Mouse (Mus musculus) embryonic facial prominence, embryonic 14.5 days (tissue): ENCODE measurements around the gene B4galnt1. TPM values are rescaled to one million over a fixed set of nuclear protein-coding genes. Genes with fewer than 3 reads are reported as not detected.

Source experiments
- ATAC-seq: fragments of 200-750 bp; cut with Nextera tagmentation; 2 replicates; pipeline ENCODE4 v1.8.0; 2017; ENCODE audit warnings: low read depth, moderate number of reproducible peaks, moderate TSS enrichment
- DNase-seq: peaks from one replicate; pipeline ENCODE4 v3.0.0-alpha.2; 2015; ENCODE audit warnings: low spot score
- H3K27ac ChIP-seq: fragments of 300-500 bp; sonication (generic); replicated peaks from 2 replicates; pipeline ENCODE4 v1.5.1; 2014; ENCODE audit warnings: low read depth, mild to moderate bottlenecking, low read length, moderate library complexity
- H3K27me3 ChIP-seq: fragments of 300-500 bp; sonication (generic); replicated peaks from 2 replicates; pipeline ENCODE4 v1.6.1; 2014; ENCODE audit warnings: low read length; ENCODE audit not compliant: control insufficient read depth, insufficient read depth
- H3K36me3 ChIP-seq: fragments of 300-500 bp; sonication (generic); 2 replicates; pipeline ENCODE4 v1.6.1; 2014; ENCODE audit warnings: low read length, mixed read lengths; ENCODE audit not compliant: control insufficient read depth, insufficient read depth
- H3K4me1 ChIP-seq: fragments of 300-500 bp; sonication (generic); 2 replicates; pipeline ENCODE4 v1.6.1; 2014; ENCODE audit warnings: antibody characterized with exemption, low read length; ENCODE audit not compliant: control insufficient read depth, insufficient read depth
- H3K4me2 ChIP-seq: fragments of 300-500 bp; sonication (generic); 2 replicates; pipeline ENCODE4 v1.6.1; 2014; ENCODE audit warnings: low read depth, mild to moderate bottlenecking, low read length, moderate library complexity, mixed read lengths
- H3K4me3 ChIP-seq: fragments of 300-500 bp; sonication (generic); 2 replicates; pipeline ENCODE4 v1.5.1; 2014; ENCODE audit warnings: low read depth, mild to moderate bottlenecking, low read length
- H3K9ac ChIP-seq: fragments of 300-500 bp; sonication (generic); 2 replicates; pipeline ENCODE4 v1.6.1; 2014; ENCODE audit warnings: low read depth, mild to moderate bottlenecking, low read length, moderate library complexity, mixed read lengths
- H3K9me3 ChIP-seq: fragments of 300-500 bp; sonication (generic); 2 replicates; pipeline ENCODE4 v1.6.1; 2016; ENCODE audit warnings: low read length; ENCODE audit not compliant: control insufficient read depth
- WGBS: fragments of 180-500 bp; shearing (Covaris S2); extraction: QIAGEN DNeasy Blood & Tissue Kit; methylation state at CpG from one replicate; pipeline ENCODE4 v1.1.7; 2014; 5-methylcytosine and 5-hydroxymethylcytosine counted together
- polyA plus RNA-seq: library from polyadenylated mRNA; unstranded; fragments of >200 nt; fragmentation: Nextera tagmentation; extraction: Ambion mirVana; gene quantifications from 2 replicates; pipeline ENCODE4 v1.2.1, GENCODE M21; 2014

Gene B4galnt1
- 9.0 and 9.8 TPM in 2 replicates for polyA plus RNA-seq

DNA sequence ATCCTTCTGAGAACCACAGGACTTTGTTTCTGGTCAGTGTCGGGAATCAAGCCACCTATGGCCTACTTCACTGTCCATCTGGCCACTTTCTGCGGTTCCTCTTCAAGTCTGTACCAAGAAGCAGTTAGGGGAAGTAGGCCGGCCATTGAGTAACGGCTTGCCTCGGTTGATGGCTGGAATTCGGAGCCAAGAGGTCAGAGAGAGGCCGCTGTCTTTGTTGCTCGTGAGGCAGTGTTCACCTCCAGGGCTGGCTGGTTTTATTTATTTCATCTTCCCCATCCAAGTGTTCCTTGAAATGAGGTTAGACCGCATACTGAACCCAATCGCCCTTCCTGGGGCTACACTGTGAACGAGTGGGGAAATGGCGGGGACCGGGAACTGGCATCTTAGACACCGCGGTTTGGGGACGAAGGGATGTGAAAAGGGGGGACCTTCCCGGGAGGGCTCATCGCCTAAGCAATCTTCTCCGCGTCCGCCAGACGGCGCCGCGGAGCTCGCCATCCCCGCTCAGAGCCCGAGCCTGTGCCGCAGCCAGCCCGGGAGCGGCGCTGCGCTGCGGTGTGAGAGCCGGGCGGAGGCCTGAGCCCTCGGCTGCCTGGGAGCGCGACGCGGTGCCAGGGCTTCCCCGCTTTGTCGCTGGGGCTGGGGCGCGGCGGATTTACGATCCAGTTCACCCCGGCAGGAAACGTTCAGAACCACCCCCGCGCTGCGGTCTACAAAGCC is at the start of gene B4galnt1:
Gene B4galnt1 (plus strand): TSS at position 595 of the 723 bp plus-strand sequence.
- peak within 1 kb of the TSS; percentile 66 for H3K4me3 ChIP-seq
- DNase-seq: peak; percentile 87
- no peaks in the 10 kb centered on the region for H3K9me3 ChIP-seq
- no peaks in the 10 kb centered on the region for H3K36me3 ChIP-seq
- peak; percentile 92 for ATAC-seq
- H3K27me3 ChIP-seq: peaks cover 49% of the 10 kb centered on the region
- no peak within 1 kb of the TSS for H3K27ac ChIP-seq
- WGBS: 3% methylated on average over 38 of the region's 52 CpGs
- H3K4me2 ChIP-seq: peak within 1 kb of the TSS; percentile 100
- H3K4me1 ChIP-seq: peaks cover 5% of the 10 kb centered on the region
- H3K9ac ChIP-seq: peak within 1 kb of the TSS; percentile 79

- H3K9me3 ChIP-seq: no peaks in the 10 kb centered on the region
- DNase-seq (no peak), ATAC-seq (no peak)
- no peak overlapping the region for H3K9ac ChIP-seq
- no peak overlapping the region for H3K27ac ChIP-seq
- no peaks in the 10 kb centered on the region for H3K27me3 ChIP-seq
- H3K4me1 ChIP-seq: peaks cover 8% of the 10 kb centered on the region
- no peak overlapping the region for H3K4me3 ChIP-seq
- 89% methylated on average over 11 of the region's 11 CpGs for WGBS
- H3K4me2 ChIP-seq: no peak overlapping the region
- peaks cover 37% of the 10 kb centered on the region for H3K36me3 ChIP-seq
These were observed 46.6 kb upstream of the B4galnt1 start for GRCm38 (mm10) chr10:127118470-127118869.

GRCm38 (mm10) chr10:127119229-127119628 is 45.8 kb upstream of the B4galnt1 start:
- Histone ChIP-seq H3K36me3 (peaks cover 37% of the 10 kb centered on the region), H3K27ac (no peak overlapping the region), H3K27me3 (no peaks in the 10 kb centered on the region), H3K4me1 (peaks cover 8% of the 10 kb centered on the region), H3K9me3 (no peaks in the 10 kb centered on the region), H3K4me2 (no peak overlapping the region), H3K9ac (no peak overlapping the region), H3K4me3 (no peak overlapping the region)
- WGBS: 91% methylated on average over 10 of the region's 10 CpGs
- no peak for ATAC-seq
- no peak for DNase-seq

DNA sequence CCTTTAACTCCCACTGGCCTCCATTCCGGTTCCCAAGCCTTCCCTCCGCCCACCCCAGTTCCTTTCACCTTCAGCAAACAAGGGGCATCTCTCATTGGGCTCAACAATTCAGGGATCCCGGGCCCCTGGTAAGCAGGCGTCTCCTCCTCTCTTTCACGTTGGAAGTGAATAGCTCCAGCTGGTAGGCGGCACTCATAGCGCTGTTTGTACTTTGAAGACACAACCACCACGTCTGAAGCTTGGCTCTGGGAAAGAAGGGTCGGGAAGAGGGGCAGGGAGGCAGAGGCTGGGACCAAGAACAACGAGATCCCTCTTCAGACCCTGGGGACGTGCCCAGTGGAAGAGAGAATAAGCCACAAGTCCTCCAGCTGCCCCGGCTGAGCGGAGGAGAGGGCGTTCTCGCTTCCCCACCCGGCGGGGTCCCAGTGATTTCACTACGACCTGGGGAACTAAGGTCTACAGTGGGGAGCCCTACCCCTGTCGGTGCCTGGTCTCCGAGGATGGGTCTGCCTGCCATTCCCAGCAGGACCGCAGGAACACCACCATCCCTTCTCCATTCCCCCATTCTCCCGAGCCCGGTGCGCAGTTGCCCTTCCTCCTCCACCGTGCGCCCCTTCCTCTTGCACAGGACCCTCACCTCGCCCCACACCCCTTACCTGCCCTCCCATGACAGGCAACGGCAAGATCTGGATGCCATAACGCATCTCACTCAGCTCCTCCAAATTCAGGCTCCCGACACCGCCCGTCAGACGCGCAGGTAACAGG is 44.5 kb upstream of the B4galnt1 start:
- WGBS: 2% methylated on average over 33 of the region's 34 CpGs
- ATAC-seq (peak; percentile 12), DNase-seq (no peak)
- no peaks in the 10 kb centered on the region for H3K27me3 ChIP-seq
- H3K9ac ChIP-seq: peak overlapping the region; percentile 69
- peak overlapping the region; percentile 62 for H3K4me3 ChIP-seq
- H3K27ac ChIP-seq: no peak overlapping the region
- H3K4me1 ChIP-seq: peaks cover 8% of the 10 kb centered on the region
- peak overlapping the region; percentile 92 for H3K4me2 ChIP-seq
- no peaks in the 10 kb centered on the region for H3K9me3 ChIP-seq
- peaks cover 32% of the 10 kb centered on the region for H3K36me3 ChIP-seq

DNA sequence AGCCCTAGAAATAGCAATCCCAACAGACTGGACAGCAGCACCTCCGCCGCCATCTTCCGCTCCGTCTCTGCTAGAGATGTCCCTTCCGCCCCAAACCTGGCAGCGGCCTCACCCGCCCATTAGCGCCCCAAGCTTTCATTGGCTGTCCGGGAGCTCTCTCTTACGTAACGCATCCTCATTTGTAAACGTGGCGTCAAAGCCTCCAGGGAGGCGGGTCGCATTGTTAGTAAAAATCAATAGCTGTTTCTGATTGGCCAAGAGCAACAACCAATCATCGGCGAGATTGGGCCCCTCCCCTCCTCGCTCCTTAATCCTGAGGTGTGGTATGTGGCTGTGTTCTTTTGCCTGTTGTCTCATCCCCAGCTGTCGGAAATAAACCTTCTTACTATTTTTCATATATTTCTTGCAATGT is 44.0 kb upstream of the B4galnt1 start, which contains the start of gene Os9:
Gene Os9 (minus strand): TSS at position 66 of the 412 bp plus-strand sequence.
- DNase-seq (peak; percentile 100), ATAC-seq (peak; percentile 97)
- Histone ChIP-seq H3K9me3 (no peaks in the 10 kb centered on the region), H3K27me3 (no peaks in the 10 kb centered on the region), H3K9ac (peak within 1 kb of the TSS; percentile 69), H3K4me1 (peaks cover 8% of the 10 kb centered on the region), H3K4me2 (peak within 1 kb of the TSS; percentile 92), H3K27ac (no peak within 1 kb of the TSS), H3K36me3 (peaks cover 27% of the 10 kb centered on the region), H3K4me3 (peak within 1 kb of the TSS; percentile 62)
- 0% methylated on average over 19 of the region's 19 CpGs for WGBS

- H3K36me3 ChIP-seq: peaks cover 19% of the 10 kb centered on the region
- WGBS: 71% methylated on average over 3 of the region's 3 CpGs
- DNase-seq (no peak), ATAC-seq (no peak)
- no peak overlapping the region for H3K27ac ChIP-seq
- H3K27me3 ChIP-seq: no peaks in the 10 kb centered on the region
- no peak overlapping the region for H3K4me2 ChIP-seq
- H3K4me1 ChIP-seq: peaks cover 8% of the 10 kb centered on the region
- H3K9me3 ChIP-seq: no peaks in the 10 kb centered on the region
- no peak overlapping the region for H3K4me3 ChIP-seq
- H3K9ac ChIP-seq: no peak overlapping the region
These were observed 43.0 kb upstream of the B4galnt1 start for GRCm38 (mm10) chr10:127122018-127122417.

DNA sequence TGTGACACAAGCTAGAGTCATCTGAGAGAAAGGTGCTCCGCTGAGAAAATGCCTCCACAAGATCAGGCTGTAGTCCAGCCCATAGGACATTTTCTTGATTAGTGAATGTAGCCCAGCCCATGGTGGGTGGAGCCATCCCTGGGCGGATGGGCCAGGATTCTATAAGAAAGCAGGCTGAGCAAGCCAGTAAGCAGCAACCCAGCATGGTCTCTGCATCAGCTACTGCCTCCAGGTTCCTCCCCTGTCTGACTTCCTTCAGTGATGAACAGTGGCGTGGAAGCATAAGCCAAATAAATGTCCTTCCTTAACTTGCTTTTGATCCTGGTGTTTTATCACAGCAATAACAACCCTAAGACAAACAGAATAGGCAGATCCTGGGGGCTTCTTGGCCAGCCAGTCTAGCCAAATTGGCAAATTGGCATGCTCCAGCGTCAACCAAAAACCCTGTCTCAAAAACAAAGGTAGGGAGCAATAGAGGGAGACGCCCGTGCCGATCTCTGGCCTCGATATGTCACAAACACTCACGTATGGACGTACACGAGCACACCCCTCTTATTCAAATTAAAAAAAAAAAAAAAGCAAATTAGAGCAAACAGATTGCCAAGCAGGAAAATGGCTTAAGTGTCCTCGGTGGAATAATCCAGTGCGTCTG is 42.1 kb upstream of the B4galnt1 start:
- no peaks in the 10 kb centered on the region for H3K9me3 ChIP-seq
- peak overlapping the region; percentile 26 for H3K4me3 ChIP-seq
- DNase-seq (peak; percentile 63), ATAC-seq (no peak)
- peaks cover 8% of the 10 kb centered on the region for H3K4me1 ChIP-seq
- no peak overlapping the region for H3K27ac ChIP-seq
- H3K27me3 ChIP-seq: no peaks in the 10 kb centered on the region
- H3K4me2 ChIP-seq: peak overlapping the region; percentile 57
- peak overlapping the region; percentile 35; the same call in 1 of the 2 replicates for H3K9ac ChIP-seq
- peaks cover 10% of the 10 kb centered on the region for H3K36me3 ChIP-seq
- WGBS: 21% methylated on average over 13 of the region's 13 CpGs

DNA sequence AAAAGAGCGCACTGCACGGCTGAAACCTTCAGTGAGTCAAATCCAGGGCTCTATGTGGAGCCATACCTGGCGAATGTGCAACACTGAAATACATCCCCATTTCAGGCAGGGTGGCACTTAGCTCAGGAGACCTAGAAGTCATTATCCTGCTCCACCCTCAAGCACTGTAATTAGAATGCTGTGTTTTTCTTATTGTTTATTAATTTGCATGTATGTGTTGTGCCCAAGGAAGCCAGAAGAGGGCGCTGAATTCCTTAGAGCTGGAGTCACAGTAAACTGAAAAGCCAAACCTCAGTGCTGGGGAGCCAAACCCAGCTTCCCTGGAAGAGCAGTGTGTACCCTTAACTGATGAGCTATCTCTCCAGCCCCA is 41.6 kb upstream of the B4galnt1 start:
- Histone ChIP-seq H3K27ac (no peak overlapping the region), H3K27me3 (no peaks in the 10 kb centered on the region), H3K36me3 (peaks cover 5% of the 10 kb centered on the region; the same call in 1 of the 2 replicates), H3K9ac (peak overlapping the region; percentile 35; the same call in 1 of the 2 replicates), H3K4me1 (peaks cover 8% of the 10 kb centered on the region), H3K9me3 (no peaks in the 10 kb centered on the region), H3K4me2 (peak overlapping the region; percentile 57), H3K4me3 (peak overlapping the region; percentile 26)
- WGBS: 20% methylated on average over 4 of the region's 4 CpGs
- ATAC-seq: no peak
- DNase-seq: peak; percentile 79
